Mouse (Mus musculus): ENCODE measurements around the gene Nat9.

The Nat9 gene

GRCm38 (mm10) chr11:115157933-115158719, 29.5 kb downstream of the Nat9 start:
- DNase-seq (ENCODE audit: extremely low spot score, low read depth, low spot score): no peak

GRCm38 (mm10) chr11:115155053-115155634, 32.5 kb downstream of the Nat9 start:
- no peak for DNase-seq (ENCODE audit: extremely low spot score, low read depth, low spot score)

- DNase-seq (ENCODE audit: extremely low spot score, low read depth, low spot score): no peak
Observed at GRCm38 (mm10) chr11:115153699-115154292, 33.9 kb downstream of the Nat9 start.

GRCm38 (mm10) chr11:115153088-115153487, 34.6 kb downstream of the Nat9 start:
- no peak for DNase-seq (ENCODE audit: extremely low spot score, low read depth, low spot score)

DNA sequence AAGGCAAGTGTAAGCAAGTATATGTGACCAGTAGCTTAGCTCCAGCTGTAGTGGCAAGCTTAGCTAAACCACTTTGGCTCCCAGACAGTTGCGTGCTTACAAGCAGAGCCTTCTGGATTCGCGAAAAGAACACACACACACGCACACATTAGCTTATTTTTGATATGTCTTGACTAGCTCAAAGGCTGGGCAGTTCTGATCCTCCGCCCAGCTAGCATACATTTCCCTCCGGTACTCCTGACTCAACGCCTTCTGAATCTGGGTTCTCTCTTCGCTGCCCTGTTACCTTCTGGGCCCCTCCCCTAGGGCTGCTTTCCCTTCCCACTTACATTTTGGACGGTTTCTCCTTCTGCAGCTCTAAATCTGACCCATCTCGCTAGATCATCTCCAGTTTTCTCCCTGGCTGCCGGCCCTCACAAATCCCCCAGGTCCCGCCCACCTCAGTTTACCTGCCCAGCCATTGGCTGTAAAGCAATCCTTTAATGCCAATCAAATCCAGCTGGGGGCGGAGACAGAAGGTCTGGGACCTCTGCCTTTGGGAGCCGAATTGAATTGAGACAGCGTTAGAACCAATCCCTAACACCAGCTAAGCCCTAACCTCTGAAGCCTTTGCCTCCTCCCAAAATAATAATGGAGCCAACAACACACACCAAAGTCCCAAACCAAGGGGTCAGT, 35.8 kb downstream of the Nat9 start:
- DNase-seq (ENCODE audit: extremely low spot score, low read depth, low spot score): no peak

DNA sequence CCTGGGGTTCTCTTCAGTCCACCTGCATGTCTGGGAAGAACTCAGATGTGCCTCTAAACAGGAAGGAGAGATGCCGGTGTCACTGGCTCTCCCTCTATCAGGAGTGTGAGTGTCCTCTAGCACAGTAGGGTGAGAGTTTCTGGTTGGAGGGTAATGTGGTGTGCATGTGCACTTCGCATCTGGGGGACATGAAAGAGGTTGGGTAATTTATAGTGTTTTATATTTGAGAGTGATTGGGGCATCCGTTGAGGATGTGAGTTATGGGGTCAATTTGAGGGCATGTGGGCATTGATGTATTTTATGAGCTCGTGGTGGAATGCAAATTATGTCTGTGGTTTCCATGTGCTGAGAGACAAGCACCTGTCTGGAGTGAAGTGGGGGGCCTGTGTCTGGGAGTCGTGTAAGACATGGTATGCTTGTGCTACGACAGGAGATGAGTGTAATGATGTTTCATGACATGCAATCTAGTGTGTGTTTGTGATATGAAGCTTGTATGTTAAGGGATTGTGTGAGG, 36.9 kb downstream of the Nat9 start:
- no peak for DNase-seq (ENCODE audit: extremely low spot score, low read depth, low spot score)

GRCm38 (mm10) chr11:115147813-115148212, 39.8 kb downstream of the Nat9 start:
- no peak for DNase-seq (ENCODE audit: extremely low spot score, low read depth, low spot score)

- DNase-seq (ENCODE audit: extremely low spot score, low read depth, low spot score): no peak
Observed at GRCm38 (mm10) chr11:115141970-115142369, 45.7 kb downstream of the Nat9 start.

GRCm38 (mm10) chr11:115138597-115139262, 48.9 kb downstream of the Nat9 start:
- DNase-seq (ENCODE audit: extremely low spot score, low read depth, low spot score): no peak

- no peak for DNase-seq (ENCODE audit: extremely low spot score, low read depth, low spot score)
Observed at GRCm38 (mm10) chr11:115133800-115134199, 53.9 kb downstream of the Nat9 start, which contains the start of gene Cd300lf. Gene Cd300lf, minus strand, starts transcription at chr11:115133992.

All from hindlimb bud, embryonic 11.5 days (tissue).